Mouse (Mus musculus) NIH3T3 (cell line): Measurements from ENCODE around the gene Krt27.
A peak's percentile ranks its signal among the peaks of the same experiment; 100 is the strongest.

Source experiments
- DNase-seq: peaks from one replicate; pipeline ENCODE4 v3.0.0-alpha.2; 2012; ENCODE audit warnings: low read depth

Gene Krt27

DNA sequence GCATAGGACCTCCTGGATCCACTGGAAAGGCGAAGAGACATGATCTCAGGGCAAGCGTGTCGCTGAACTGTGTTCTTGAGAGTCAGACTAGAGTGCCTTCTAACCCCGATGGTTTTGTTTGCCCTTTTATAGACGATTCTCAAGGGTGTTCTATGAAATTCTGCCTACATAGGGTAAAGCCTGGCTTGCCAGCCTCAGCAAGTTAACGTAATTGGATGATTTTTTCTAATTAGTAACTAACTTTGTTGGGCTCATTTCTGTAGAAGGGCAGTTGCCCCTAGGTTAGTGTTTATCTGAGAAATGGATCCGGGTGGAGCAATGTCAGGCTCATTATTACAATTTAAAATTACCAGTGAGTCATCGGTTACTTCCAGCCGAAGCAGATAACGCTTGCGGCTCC, 28.1 kb downstream of the Krt27 start, which contains the start of gene Krt25:
Krt25 (minus strand) TSS at position 101 of the 400 bp plus-strand sequence.
- DNase-seq = no peak

DNA sequence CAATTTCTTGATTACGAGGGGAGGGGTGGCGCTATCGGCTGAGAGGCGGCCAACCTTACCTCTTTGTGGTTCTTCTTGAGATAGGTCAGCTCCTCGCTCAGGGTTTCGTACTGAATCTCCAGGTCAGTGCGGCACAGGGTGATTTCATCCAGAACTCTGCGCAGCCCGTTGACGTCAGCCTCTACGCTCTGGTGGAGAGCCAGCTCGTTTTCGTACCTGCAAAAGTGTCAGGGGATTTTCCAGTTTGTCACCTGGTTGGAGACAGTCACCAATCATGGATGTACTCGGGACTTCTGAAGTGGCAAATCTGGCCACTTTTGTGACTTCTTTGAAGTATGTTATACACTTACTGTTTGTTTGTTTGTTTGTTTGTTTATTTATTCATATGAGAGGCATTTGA, 29.8 kb downstream of the Krt27 start:
- no peak for DNase-seq

- DNase-seq = no peak
Measured at GRCm38 (mm10) chr11:99319127-99319526, 31.8 kb downstream of the Krt27 start.

DNA sequence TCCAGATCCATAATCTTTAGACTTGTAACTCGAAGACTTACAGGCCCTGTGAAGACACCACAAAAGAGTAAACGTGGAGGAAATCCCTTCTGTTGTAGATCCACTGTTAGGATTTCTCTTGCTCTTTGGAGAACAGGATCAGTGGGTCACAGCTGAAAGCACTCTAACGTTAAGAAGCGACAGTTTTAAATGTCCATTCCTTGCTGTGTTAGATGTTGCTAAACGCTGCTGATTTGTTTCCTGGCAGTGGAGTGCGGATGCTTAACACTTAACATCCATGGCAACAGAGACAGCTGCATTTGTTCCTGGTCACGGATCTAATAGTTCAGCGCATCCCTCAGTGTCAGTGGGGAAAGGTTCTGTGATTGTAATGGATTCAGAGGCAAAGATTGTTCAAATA, 34.4 kb downstream of the Krt27 start:
- DNase-seq = no peak

- no peak for DNase-seq
Measured at GRCm38 (mm10) chr11:99314594-99314993, 36.3 kb downstream of the Krt27 start.

- DNase-seq = peak; percentile 75
Measured at GRCm38 (mm10) chr11:99310882-99311281, 40.0 kb downstream of the Krt27 start.

- DNase-seq = peak; percentile 82
Measured at GRCm38 (mm10) chr11:99307579-99307978, 43.3 kb downstream of the Krt27 start.
